10 mouse cellular contexts compared by ENCODE assay signal in genomic region chr17:27638921-27639332, GRCm38 (mm10). TPM values are rescaled to one million over a fixed set of nuclear protein-coding genes. Genes with fewer than 3 reads are reported as not detected.
DNase-seq lines count a peak whose midpoint lies in the region; TF ChIP-seq lines count a peak whose summit lies in the region.
"Had no signal": no experiment of that assay in that cellular context is flagged by ENCODE, and none has a peak within 500 bp of the region (broad histone marks: within the 10 kb centered on the region; RNA-seq: fewer than 3 reads in every experiment).

No protein-coding gene starts in this region.

- peaks cover 4% of the 10 kb centered on the region; the same call in 1 of the 2 replicates for H3K36me3 ChIP-seq in midbrain, embryonic 10.5 days
- H3K36me3 ChIP-seq: hindbrain, embryonic 15.5 days; midbrain, embryonic 12.5 days had no signal

- H3K4me1 ChIP-seq in cerebellum, adult 2 months (ENCODE audit: control insufficient read depth, insufficient read depth, low read length) = peaks cover 46% of the 10 kb centered on the region
- peaks cover 26% of the 10 kb centered on the region for H3K4me1 ChIP-seq in midbrain, embryonic 10.5 days

- no peaks in the 10 kb centered on the region for H3K9me3 ChIP-seq in midbrain, embryonic 10.5 days (replicated peaks)
- H3K9me3 ChIP-seq: hindbrain, embryonic 15.5 days; midbrain, embryonic 12.5 days had no signal

- TF ChIP-seq CTCF in cerebellum, adult 2 months (IDR thresholded peaks at IDR 0.05; ENCODE audit: borderline replicate concordance, insufficient read depth, low read depth, low read length) = peak; percentile 54; the same call in 1 of the 2 replicates

- intact Hi-C loops in left cerebral cortex, postnatal 25 days (cut with DNase I) = loop anchor here (1.0 to 2.0 kb wide), 2 partner anchors 17 to 28 kb away; no protein-coding TSS in a partner anchor

- H3K4me3 ChIP-seq in cerebellum, adult 2 months (replicated peaks; ENCODE audit: insufficient read depth, low read depth, low read length) = no peak overlapping the region
- H3K4me3 ChIP-seq in midbrain, embryonic 10.5 days = no peak overlapping the region
- H3K4me3 ChIP-seq: hindbrain, embryonic 15.5 days; midbrain, embryonic 12.5 days had no signal

- H3K27ac ChIP-seq in cerebellum, adult 2 months (ENCODE audit: insufficient read depth, low read length) = peak overlapping the region; percentile 75
- no peak overlapping the region for H3K27ac ChIP-seq in midbrain, embryonic 10.5 days (replicated peaks)
- H3K27ac ChIP-seq: hindbrain, embryonic 15.5 days; midbrain, embryonic 12.5 days had no signal

- TF ChIP-seq POLR2A in cerebellum, adult 2 months (IDR thresholded peaks at IDR 0.05; ENCODE audit: borderline replicate concordance, insufficient read depth, low read length) = no peak

- H3K27me3 ChIP-seq in cerebellum, adult 2 months (ENCODE audit: control insufficient read depth, insufficient read depth, low read length) = no peaks in the 10 kb centered on the region
- H3K27me3 ChIP-seq in midbrain, embryonic 10.5 days (ENCODE audit: low read depth, poor library complexity, severe bottlenecking) = no peaks in the 10 kb centered on the region
- H3K27me3 ChIP-seq: hindbrain, embryonic 15.5 days; midbrain, embryonic 12.5 days had no signal

- peak; percentile 34 for DNase-seq in kidney, adult 18-20 months
- no peak for DNase-seq in kidney, postnatal 10 days
- peak; percentile 44 for DNase-seq in CD4-positive helper T cell, adult 2 months (ENCODE audit: low read depth, low spot score)
- DNase-seq in cerebellum, adult 2 months = peak; percentile 74 to 78
- peak; percentile 81 to 95 for DNase-seq in left cerebral cortex, postnatal 25 days (ENCODE audit: low spot score in 2 of 2)
- DNase-seq in ovary, adult 18-20 months (ENCODE audit: low spot score) = no peak
- DNase-seq in embryo, embryonic 9.5 days (ENCODE audit: extremely low spot score) = no peak
- no peak for DNase-seq in midbrain, embryonic 10.5 days (ENCODE audit: low spot score)

- WGBS in cerebellum, adult 2 months = 20% methylated on average over 20 of the region's 20 CpGs
- 78% methylated on average over 20 of the region's 20 CpGs for WGBS in midbrain, embryonic 10.5 days

RNA-seq across cellular contexts. Expression of gene Rps10, which starts 2.5 kb away (rescaled TPM):
- 479 and 488 TPM in 2 replicates for polyA plus RNA-seq in cerebellum, adult 2 months (2012; rRNA removed)
- 100 to 1,000 TPM; 430 to 432 TPM for total RNA-seq in left cerebral cortex, postnatal 25 days (2021)
- 731 and 876 TPM in 2 replicates for polyA plus RNA-seq in midbrain, embryonic 10.5 days (2016; fragmentation: Nextera tagmentation; extraction: Ambion mirVana)

RNA-seq across cellular contexts. Expression of gene RPS10-NUDT3, which starts 3.9 kb away (rescaled TPM):
- 0.16 TPM in 2 replicates for polyA plus RNA-seq in cerebellum, adult 2 months (2012; rRNA removed)
- total RNA-seq in left cerebral cortex, postnatal 25 days (2021) = 1 to 10 TPM in 1 of 2 experiments, not detected in 1; 2.1 TPM
- not detected in 2 replicates for polyA plus RNA-seq in midbrain, embryonic 10.5 days (2016; fragmentation: Nextera tagmentation; extraction: Ambion mirVana)
- polyA plus RNA-seq: hindbrain, embryonic 15.5 days; midbrain, embryonic 12.5 days had no signal

RNA-seq across cellular contexts. Expression of gene Nudt3, which starts 15.6 kb away (rescaled TPM):
- 336 and 366 TPM in 2 replicates for polyA plus RNA-seq in cerebellum, adult 2 months (2012; rRNA removed)
- 100 to 1,000 TPM; 573 to 611 TPM for total RNA-seq in left cerebral cortex, postnatal 25 days (2021)
- 90.0 and 109 TPM in 2 replicates for polyA plus RNA-seq in midbrain, embryonic 10.5 days (2016; fragmentation: Nextera tagmentation; extraction: Ambion mirVana)

RNA-seq across cellular contexts. Expression of gene Pacsin1, which starts 16.4 kb away (rescaled TPM):
- polyA plus RNA-seq in cerebellum, adult 2 months (2012; rRNA removed) = 228 and 244 TPM in 2 replicates
- 100 to 1,000 TPM; 428 to 433 TPM for total RNA-seq in left cerebral cortex, postnatal 25 days (2021)
- 3.1 and 3.3 TPM in 2 replicates for polyA plus RNA-seq in midbrain, embryonic 10.5 days (2016; fragmentation: Nextera tagmentation; extraction: Ambion mirVana)

Comparison
In these comparisons a context has a peak if more than half of its experiments do, and no peak if none do; other contexts are left out.
1. DNase-seq: peak in kidney, adult 18-20 months (single experiment), CD4-positive helper T cell, adult 2 months (single experiment), cerebellum, adult 2 months (2 of 2) and left cerebral cortex, postnatal 25 days (2 of 2); none in kidney, postnatal 10 days (single experiment), ovary, adult 18-20 months (single experiment), embryo, embryonic 9.5 days (single experiment) and midbrain, embryonic 10.5 days (single experiment).